Mouse (Mus musculus): Measurements from ENCODE around the gene Tmem210.
"Not testable (repeated sequence)": the region's sequence is repeated elsewhere in the genome, so short reads cannot be mapped to it uniquely, and the experiment has no call there.

The Tmem210 gene

GRCm38 (mm10) chr2:25287927-25288649, at the start of gene Tmem210:
Tmem210 (plus strand) TSS chr2:25288145.
- DNase-seq, result no peak

GRCm38 (mm10) chr2:25239766-25240165, 48.2 kb upstream of the Tmem210 start:
- no peak for DNase-seq

- no peak for DNase-seq
Observed at GRCm38 (mm10) chr2:25240310-25240709, 47.6 kb upstream of the Tmem210 start.

GRCm38 (mm10) chr2:25240723-25241437, 47.1 kb upstream of the Tmem210 start:
- peak; percentile 88 for DNase-seq

GRCm38 (mm10) chr2:25241438-25241775, 46.5 kb upstream of the Tmem210 start:
- DNase-seq, result no peak

- no peak for DNase-seq
Observed at GRCm38 (mm10) chr2:25242101-25242506, 45.8 kb upstream of the Tmem210 start, which contains the start of the genes Rnf208 and Cysrt1. Rnf208 (plus strand) TSS chr2:25242255. Cysrt1 (minus strand) TSS chr2:25242452.

- no peak for DNase-seq
Observed at GRCm38 (mm10) chr2:25243342-25243741, 44.6 kb upstream of the Tmem210 start.

GRCm38 (mm10) chr2:25244144-25244543, 43.8 kb upstream of the Tmem210 start:
- DNase-seq, result no peak

- DNase-seq, result no peak
Observed at GRCm38 (mm10) chr2:25246183-25247072, 41.5 kb upstream of the Tmem210 start, which contains the start of gene AL732309.1. AL732309.1 (minus strand) TSS chr2:25246863.

GRCm38 (mm10) chr2:25252331-25252730, 35.6 kb upstream of the Tmem210 start:
- DNase-seq, result no peak

GRCm38 (mm10) chr2:25255284-25255779, 32.6 kb upstream of the Tmem210 start, which contains the start of gene Tmem203:
Tmem203 (plus strand) TSS chr2:25255439.
- DNase-seq, result peak; percentile 90

- DNase-seq, result peak; percentile 70
Observed at GRCm38 (mm10) chr2:25256443-25257109, 31.4 kb upstream of the Tmem210 start.

GRCm38 (mm10) chr2:25257250-25257649, 30.7 kb upstream of the Tmem210 start:
- not testable (repeated sequence) for DNase-seq

GRCm38 (mm10) chr2:25258887-25259286, 29.1 kb upstream of the Tmem210 start:
- DNase-seq, result no peak

GRCm38 (mm10) chr2:25261870-25262269, 26.1 kb upstream of the Tmem210 start:
- no peak for DNase-seq

GRCm38 (mm10) chr2:25262291-25262767, 25.6 kb upstream of the Tmem210 start, which contains the start of gene Tprn:
Tprn (plus strand) TSS chr2:25262618.
- peak; percentile 98 for DNase-seq

- no peak for DNase-seq
Observed at GRCm38 (mm10) chr2:25262795-25263622, 24.9 kb upstream of the Tmem210 start.

- no peak for DNase-seq
Observed at GRCm38 (mm10) chr2:25263623-25264285, 24.2 kb upstream of the Tmem210 start.

- no peak for DNase-seq
Observed at GRCm38 (mm10) chr2:25264286-25264660, 23.7 kb upstream of the Tmem210 start.

- DNase-seq, result peak; percentile 81
Observed at GRCm38 (mm10) chr2:25264851-25265250, 23.1 kb upstream of the Tmem210 start.

Measured in kidney, postnatal 14 days (tissue).